Mouse (Mus musculus) activated CD4-positive, CD25-positive, alpha-beta regulatory T cell, adult 4 months (primary cell): ENCODE results near the gene Polr2c. TPM values are rescaled to one million over a fixed set of nuclear protein-coding genes. Genes with fewer than 3 reads are reported as not detected.

Experiments
- ATAC-seq: one replicate; pipeline ENCODE4 v1.8.0; 2017
- polyA plus RNA-seq, 2 experiments: library from polyadenylated mRNA; unstranded; fragments of 100-300 nt; shearing (Covaris generic); gene quantifications; one replicate each; pipeline ENCODE4 v1.2.1; 2017

Gene Polr2c
- polyA plus RNA-seq, 2 experiments from 2014 or later, result 89.2 to 117 TPM

- ATAC-seq, result no peak
Observed at GRCm38 (mm10) chr8:94888383-94889036, 31.3 kb downstream of the Polr2c start.

GRCm38 (mm10) chr8:94892917-94893316 lies 35.7 kb downstream of the Polr2c start:
- ATAC-seq, result no peak

GRCm38 (mm10) chr8:94899262-94899661 lies 42.0 kb downstream of the Polr2c start:
- no peak for ATAC-seq

- no peak for ATAC-seq
Observed at GRCm38 (mm10) chr8:94900617-94901016, 43.4 kb downstream of the Polr2c start.

- no peak for ATAC-seq
Observed at GRCm38 (mm10) chr8:94901031-94901430, 43.8 kb downstream of the Polr2c start.

- no peak for ATAC-seq
Observed at GRCm38 (mm10) chr8:94903709-94904108, 46.5 kb downstream of the Polr2c start.

- ATAC-seq, result no peak
Observed at GRCm38 (mm10) chr8:94904450-94905175, 47.4 kb downstream of the Polr2c start.

- no peak for ATAC-seq
Observed at GRCm38 (mm10) chr8:94907591-94908300, 50.5 kb downstream of the Polr2c start.

- ATAC-seq, result peak; percentile 78
Observed at GRCm38 (mm10) chr8:94908847-94909246, 51.6 kb downstream of the Polr2c start.

- no peak for ATAC-seq
Observed at GRCm38 (mm10) chr8:94913061-94913660, 55.9 kb downstream of the Polr2c start.

GRCm38 (mm10) chr8:94914256-94914655 lies 57.0 kb downstream of the Polr2c start:
- ATAC-seq, result no peak

GRCm38 (mm10) chr8:94914701-94915101 lies 57.5 kb downstream of the Polr2c start:
- ATAC-seq, result no peak

GRCm38 (mm10) chr8:94916311-94916959 lies 59.2 kb downstream of the Polr2c start:
- no peak for ATAC-seq

GRCm38 (mm10) chr8:94916960-94917324 lies 59.7 kb downstream of the Polr2c start:
- ATAC-seq, result no peak

- peak; percentile 55 for ATAC-seq
Observed at GRCm38 (mm10) chr8:94917352-94917751, 60.1 kb downstream of the Polr2c start.

- ATAC-seq, result no peak
Observed at GRCm38 (mm10) chr8:94917851-94918495, 60.7 kb downstream of the Polr2c start, which contains the start of gene Ccdc102a. Ccdc102a (minus strand) TSS chr8:94918098.

GRCm38 (mm10) chr8:94919256-94919655 lies 62.0 kb downstream of the Polr2c start:
- peak; percentile 48 for ATAC-seq

- ATAC-seq, result no peak
Observed at GRCm38 (mm10) chr8:94922176-94922575, 64.9 kb downstream of the Polr2c start.

- no peak for ATAC-seq
Observed at GRCm38 (mm10) chr8:94922602-94923001, 65.4 kb downstream of the Polr2c start.
